Mouse (Mus musculus): ENCODE measurements around the gene Timm50. TPM values are rescaled to one million over a fixed set of nuclear protein-coding genes. Genes with fewer than 3 reads are reported as not detected.

The Timm50 gene
- total RNA-seq (2015; ENCODE audit: low replicate concordance) (6.3 and 13.2 TPM in 2 replicates), total RNA-seq (2017; ENCODE audit: low replicate concordance) (6.7 and 9.4 TPM in 2 replicates)

- ATAC-seq (replicated peaks; ENCODE audit: low FRiP score, poor library complexity, severe bottlenecking): peak; percentile 98
These were observed at the start of gene Timm50 for GRCm38 (mm10) chr7:28311926-28312543. TSS of gene Timm50 (minus strand) at chr7:28312072.

GRCm38 (mm10) chr7:28360291-28360690 lies 48.4 kb upstream of the Timm50 start:
- ATAC-seq (replicated peaks; ENCODE audit: low FRiP score, poor library complexity, severe bottlenecking): 0 out of 2 replicates have a peak, but pooled peaks have one; percentile 16

DNA sequence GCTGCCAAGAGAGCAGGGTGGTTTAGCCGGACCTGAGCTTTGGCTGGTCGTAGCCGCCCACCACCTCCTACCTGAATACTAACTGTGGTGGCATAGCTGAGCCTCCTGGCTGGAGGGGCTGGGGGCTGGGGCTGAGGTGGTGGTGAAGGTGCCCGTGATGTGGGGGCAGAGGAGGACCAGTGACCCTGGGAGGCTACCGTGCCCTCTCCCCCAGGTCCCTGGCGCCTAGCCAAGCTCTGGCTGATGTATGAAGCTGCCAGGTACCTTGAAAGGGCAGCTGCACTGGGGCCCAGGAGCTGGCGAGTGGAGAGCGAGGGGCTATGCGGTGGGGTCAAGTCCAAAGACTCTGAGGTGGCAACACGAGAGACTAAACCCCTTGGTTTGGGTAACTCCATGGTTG lies 48.0 kb upstream of the Timm50 start:
- no peak for ATAC-seq (replicated peaks; ENCODE audit: low FRiP score, poor library complexity, severe bottlenecking)

DNA sequence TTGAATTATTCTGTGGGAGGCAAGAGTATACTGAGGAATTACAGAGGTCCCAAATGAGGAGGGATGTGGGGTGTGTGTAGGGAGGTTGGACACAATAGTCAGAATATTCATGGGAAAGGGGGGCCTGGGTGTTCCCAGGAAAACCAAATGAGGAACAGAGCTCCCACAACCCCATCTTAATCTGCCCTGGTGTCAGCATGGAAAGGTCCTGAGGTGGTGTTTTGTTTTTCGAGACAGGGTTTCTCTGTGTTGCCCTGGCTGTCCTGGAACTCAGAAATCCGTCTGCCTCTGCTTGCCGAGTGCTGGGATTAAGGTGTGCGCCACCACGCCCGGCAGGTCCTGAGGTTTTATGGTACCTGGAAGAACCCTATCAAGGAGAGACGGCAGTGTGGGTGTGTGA lies 46.6 kb upstream of the Timm50 start:
- ATAC-seq (replicated peaks; ENCODE audit: low FRiP score, poor library complexity, severe bottlenecking): no peak

GRCm38 (mm10) chr7:28357984-28358383 lies 46.1 kb upstream of the Timm50 start:
- no peak for ATAC-seq (replicated peaks; ENCODE audit: low FRiP score, poor library complexity, severe bottlenecking)

GRCm38 (mm10) chr7:28356981-28357380 lies 45.1 kb upstream of the Timm50 start:
- ATAC-seq (replicated peaks; ENCODE audit: low FRiP score, poor library complexity, severe bottlenecking): no peak

DNA sequence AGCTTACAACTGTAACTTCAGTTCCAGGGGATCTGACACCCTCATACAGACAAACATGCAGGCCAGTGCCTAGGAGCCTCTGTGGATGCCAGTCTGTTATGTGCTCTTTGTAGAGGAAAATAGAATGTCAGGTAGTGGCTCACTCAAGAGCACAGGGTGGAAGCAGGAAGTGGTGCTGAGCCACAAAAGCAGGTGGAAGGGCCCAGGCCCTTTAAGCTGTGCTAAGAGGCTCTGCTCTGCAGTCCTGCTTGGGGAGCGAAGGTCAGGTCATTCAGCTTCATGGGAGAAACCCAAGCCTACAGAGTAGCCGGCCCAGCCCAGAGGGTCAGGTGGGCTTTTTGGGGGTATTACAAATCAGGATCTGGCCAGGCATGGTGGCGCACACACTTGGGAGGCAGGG lies 43.3 kb upstream of the Timm50 start:
- no peak for ATAC-seq (replicated peaks; ENCODE audit: low FRiP score, poor library complexity, severe bottlenecking)

- ATAC-seq (replicated peaks; ENCODE audit: low FRiP score, poor library complexity, severe bottlenecking): no peak
These were observed 42.7 kb upstream of the Timm50 start for GRCm38 (mm10) chr7:28354596-28354995.

DNA sequence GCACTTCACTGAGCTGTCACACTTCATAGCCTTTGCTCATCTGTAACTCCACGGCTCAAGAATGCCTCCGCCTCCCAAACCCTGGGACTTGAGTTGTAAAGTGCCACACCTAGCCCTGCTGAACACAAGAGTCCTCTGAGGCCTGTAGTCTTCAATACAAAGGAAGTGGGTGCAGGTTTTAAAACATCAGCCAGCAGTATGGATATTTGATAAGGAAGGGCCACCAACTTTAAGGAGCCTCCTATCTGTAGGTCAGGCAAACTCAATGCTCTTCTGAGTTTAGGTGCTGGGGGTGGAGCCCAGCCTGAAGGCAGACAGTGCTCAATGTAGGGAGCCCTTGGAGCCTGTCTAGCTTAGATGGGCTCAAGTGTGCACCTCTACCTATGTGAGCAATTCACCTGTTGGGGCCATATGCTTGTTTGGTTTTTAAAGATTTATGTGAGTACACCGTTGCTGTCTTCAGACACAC lies 42.3 kb upstream of the Timm50 start:
- no peak for ATAC-seq (replicated peaks; ENCODE audit: low FRiP score, poor library complexity, severe bottlenecking)

DNA sequence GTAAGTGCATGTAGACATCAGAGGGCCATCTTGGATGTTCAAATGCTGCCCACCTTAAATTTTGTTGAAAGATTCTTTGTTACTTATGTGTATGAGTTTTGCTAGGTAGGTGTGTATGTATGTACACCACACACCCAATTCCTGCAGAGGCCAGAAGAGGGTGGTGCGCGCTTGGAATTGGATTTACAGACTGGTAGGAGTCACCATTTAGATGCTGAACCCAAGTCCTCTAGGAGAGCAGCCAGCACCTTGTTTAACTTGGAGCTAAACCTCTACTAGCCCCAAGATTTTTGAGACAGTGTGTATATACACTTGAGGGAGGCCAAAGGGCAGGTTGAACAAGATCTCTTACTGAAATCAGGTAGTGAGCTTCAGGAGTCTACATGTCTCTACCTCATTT lies 41.4 kb upstream of the Timm50 start:
- no peak for ATAC-seq (replicated peaks; ENCODE audit: low FRiP score, poor library complexity, severe bottlenecking)

DNA sequence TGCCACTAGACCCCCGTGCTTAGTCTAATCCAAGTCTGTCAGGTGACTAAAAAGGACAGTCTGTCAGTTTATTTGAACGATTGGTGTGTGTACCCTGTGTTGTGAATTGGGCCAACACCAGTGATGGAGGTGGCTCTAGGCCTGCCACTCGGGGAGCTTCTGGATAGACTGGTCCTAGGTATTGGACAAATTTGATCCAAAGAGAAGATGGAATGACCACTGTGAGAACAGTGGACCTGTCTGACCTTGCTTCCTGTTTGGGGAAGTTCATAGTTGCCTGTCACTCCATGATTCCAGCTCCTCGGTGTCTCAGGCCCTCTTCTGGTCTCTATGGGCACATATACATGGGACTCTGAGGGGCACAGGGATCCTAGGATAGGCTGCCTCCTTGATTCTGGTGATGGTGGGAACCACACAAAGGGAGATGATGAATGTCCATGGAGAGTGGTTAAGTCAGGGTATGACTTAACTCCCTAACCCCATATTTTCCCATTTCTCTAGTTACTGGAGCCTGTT lies 39.9 kb upstream of the Timm50 start:
- ATAC-seq (replicated peaks; ENCODE audit: low FRiP score, poor library complexity, severe bottlenecking): no peak

DNA sequence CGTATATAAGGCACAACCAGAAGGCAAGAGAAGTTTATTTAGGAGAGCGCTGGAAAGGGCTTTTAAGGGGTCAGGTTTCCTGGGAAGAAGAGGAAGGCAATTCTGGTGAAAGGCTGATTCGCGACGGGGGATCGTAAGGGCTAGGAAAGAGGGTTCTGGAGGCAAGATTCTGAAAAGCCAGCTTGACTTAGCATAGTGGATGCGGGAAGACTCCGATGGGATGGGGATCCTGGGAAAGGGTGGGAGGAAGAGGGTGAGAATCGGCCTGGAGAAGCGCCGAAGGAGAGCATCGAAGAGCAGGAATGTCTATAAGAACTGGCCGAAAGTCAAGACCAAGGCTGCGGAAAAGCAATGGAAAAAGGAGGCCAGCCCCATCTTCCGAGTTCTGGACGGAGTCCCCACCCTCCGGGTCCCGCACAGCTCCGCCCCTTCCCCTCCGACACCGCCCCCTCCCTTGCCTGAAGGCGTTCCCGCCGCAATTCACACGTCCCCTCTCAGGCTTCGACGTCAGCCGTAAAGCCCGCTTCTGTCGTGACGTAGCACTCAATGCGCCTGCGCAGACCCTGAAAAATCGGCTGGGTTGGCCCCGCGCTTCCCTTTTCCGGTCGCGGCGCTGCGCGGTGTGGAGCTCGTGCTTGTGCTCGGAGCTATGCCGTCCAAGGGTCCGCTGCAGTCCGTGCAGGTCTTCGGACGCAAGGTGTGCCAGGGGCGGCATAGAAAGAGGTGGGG lies 38.4 kb upstream of the Timm50 start, which contains the start of gene Rps16:
Rps16 (plus strand) TSS at position 498 of the 729 bp plus-strand sequence.
- ATAC-seq (replicated peaks; ENCODE audit: low FRiP score, poor library complexity, severe bottlenecking): peak; percentile 97

GRCm38 (mm10) chr7:28348601-28349000 lies 36.7 kb upstream of the Timm50 start:
- ATAC-seq (replicated peaks; ENCODE audit: low FRiP score, poor library complexity, severe bottlenecking): no peak

DNA sequence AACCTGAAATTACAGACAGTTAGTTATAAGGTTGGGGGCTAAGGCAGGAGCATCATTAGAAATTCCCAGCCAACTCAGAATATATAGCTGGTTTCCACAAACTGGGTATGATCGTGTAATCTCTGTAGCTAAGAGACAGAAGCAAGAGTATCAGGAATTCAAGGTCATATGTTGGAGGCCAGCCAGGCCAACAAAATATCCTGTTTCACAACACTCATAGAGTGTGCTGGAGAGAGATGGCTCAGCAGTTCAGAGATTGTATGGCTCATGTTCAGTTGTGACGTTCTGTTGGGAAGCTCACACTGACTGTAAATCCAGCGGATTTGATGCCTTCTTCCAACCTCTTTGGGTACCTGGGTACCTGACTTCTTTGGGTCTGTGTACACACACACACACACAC lies 35.9 kb upstream of the Timm50 start:
- no peak for ATAC-seq (replicated peaks; ENCODE audit: low FRiP score, poor library complexity, severe bottlenecking)

GRCm38 (mm10) chr7:28344637-28345036 lies 32.8 kb upstream of the Timm50 start:
- peak; percentile 82 for ATAC-seq (replicated peaks; ENCODE audit: low FRiP score, poor library complexity, severe bottlenecking)

DNA sequence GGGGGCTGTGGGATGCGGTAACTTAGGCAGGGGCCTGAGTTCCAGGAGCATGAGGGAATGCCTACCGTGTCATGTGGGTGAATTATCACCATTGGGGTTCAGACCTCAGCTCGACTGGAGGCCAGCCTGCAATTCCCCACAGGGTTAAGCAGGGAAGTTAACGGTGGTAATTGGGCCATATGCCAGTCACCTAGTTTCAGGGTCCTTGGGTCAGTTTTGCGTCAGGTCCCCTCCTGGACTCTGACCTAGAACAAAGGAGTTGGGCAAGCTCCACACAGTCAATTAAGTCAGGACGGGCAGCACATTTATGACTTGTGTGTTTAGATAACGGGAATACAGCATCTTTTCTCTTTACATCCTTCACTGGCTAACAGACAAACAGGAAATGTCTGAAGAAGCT lies 29.5 kb upstream of the Timm50 start:
- ATAC-seq (replicated peaks; ENCODE audit: low FRiP score, poor library complexity, severe bottlenecking): no peak

- peak; percentile 42; the same call in 1 of the 2 replicates for ATAC-seq (replicated peaks; ENCODE audit: low FRiP score, poor library complexity, severe bottlenecking)
These were observed 27.5 kb upstream of the Timm50 start for GRCm38 (mm10) chr7:28339213-28339917.

GRCm38 (mm10) chr7:28338108-28338998 lies 26.5 kb upstream of the Timm50 start, which contains the start of gene Supt5:
TSS of gene Supt5 (minus strand) at chr7:28338746.
- ATAC-seq (replicated peaks; ENCODE audit: low FRiP score, poor library complexity, severe bottlenecking): peak; percentile 99

- no peak for ATAC-seq (replicated peaks; ENCODE audit: low FRiP score, poor library complexity, severe bottlenecking)
These were observed 23.6 kb upstream of the Timm50 start for GRCm38 (mm10) chr7:28335471-28335870.

Measured in erythroblast, adult 5-6 weeks (primary cell).